Mouse (Mus musculus): ENCODE data around the gene Gpr22.

DNA sequence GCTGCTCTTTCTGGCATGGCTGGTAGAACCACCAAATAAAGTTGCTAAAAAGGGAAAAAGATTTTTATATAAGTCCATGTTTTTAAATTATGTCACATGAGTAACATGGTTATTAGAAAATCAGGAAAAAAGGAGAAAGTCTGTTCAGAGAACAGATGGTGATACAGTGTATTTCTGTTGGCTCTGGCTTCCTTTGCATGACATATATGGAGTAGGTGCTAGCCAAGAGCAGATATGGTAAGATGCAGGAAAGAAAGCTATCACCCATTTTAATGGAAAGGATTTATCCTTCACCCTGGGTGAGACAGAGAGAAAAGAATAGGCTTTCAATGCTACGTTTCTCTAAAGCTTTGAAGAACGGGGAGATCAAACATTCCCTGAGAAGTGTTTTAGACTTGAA is 40.7 kb upstream of the Gpr22 start:
- TF ChIP-seq CTCF (IDR thresholded peaks at IDR 0.05; ENCODE audit: extremely low read depth, insufficient read depth, low read length) = no peak
- no peak for TF ChIP-seq POLR2A (IDR thresholded peaks at IDR 0.05; ENCODE audit: extremely low read depth, insufficient read depth, low read length)
